Mouse (Mus musculus) lung, postnatal 14 days (tissue): ENCODE measurements around the gene Dock10.
A peak's percentile ranks its signal among the peaks of the same experiment; 100 is the strongest.
"Not testable (repeated sequence)": the region's sequence is repeated elsewhere in the genome, so short reads cannot be mapped to it uniquely, and the experiment has no call there.

Experiments
- DNase-seq: peaks from one replicate; pipeline ENCODE4 v3.0.0; 2021

The Dock10 gene

DNA sequence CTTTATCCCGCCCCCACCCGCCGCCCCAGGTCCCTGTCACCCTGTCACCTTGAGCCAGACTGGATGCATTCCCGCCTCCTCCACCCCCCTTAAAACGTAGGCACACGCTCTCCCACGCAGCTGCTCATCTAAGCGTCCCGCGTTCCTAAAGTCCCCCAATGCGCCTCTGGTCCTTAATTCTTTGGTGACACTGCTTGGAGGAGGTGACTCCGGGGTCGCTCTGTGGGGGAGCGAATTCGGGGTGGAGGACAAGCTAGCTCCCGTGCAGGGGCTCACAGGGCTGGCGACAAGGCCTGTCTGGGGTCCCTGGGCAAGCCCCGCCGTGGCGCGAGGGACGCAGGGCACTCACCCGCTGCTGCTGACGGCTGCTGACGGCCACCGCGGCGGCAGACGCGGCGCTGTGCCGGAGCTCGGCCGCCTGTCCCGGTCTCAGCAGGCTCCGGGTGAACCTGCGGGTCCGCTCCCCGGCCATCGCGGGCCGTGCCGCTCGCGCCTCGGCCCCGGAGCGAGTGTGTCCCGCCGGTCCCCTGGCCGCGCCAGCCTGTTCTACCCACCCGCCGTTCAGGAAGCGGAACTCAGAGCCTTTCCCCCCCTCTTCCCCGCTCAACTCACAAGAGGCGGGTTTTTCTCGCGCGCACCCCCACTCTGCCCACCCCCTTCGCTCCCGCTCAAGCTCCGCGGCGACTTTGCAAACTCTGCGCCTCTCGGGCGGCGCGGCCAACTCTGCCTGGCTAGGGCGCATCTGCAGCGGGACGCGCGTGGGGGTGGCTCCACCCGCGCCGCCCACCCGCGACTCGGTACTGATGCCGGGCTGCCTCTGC, at the start of gene Dock10:
TSS of gene Dock10 (minus strand) at position 551 of the 821 bp plus-strand sequence.
- peak; percentile 43 for DNase-seq

- DNase-seq = no peak
These were observed 48.6 kb upstream of the Dock10 start for GRCm38 (mm10) chr1:80806835-80807398.

DNA sequence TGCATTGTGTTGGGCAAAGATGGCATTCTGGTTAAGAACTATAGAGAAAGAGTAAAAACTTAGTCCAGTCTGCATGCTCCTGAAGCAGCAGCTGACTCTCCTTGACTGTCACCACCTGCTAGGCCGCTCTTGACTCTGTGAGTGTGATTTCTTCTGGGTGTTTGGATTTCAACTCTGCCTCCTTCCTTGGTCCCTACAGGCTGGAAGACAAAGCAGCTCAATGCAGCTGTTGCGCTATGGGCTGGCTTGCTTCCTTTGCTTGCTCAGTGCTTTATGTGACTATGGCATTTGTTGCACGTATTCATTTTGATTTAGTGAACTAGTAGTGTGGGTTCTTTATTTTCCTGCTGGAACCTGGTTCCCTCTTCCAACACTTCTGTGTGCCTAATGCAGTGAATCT, 43.7 kb upstream of the Dock10 start:
- DNase-seq = no peak

GRCm38 (mm10) chr1:80785066-80785779, 26.9 kb upstream of the Dock10 start:
- DNase-seq = no peak

GRCm38 (mm10) chr1:80784155-80784554, 25.8 kb upstream of the Dock10 start:
- no peak for DNase-seq

DNA sequence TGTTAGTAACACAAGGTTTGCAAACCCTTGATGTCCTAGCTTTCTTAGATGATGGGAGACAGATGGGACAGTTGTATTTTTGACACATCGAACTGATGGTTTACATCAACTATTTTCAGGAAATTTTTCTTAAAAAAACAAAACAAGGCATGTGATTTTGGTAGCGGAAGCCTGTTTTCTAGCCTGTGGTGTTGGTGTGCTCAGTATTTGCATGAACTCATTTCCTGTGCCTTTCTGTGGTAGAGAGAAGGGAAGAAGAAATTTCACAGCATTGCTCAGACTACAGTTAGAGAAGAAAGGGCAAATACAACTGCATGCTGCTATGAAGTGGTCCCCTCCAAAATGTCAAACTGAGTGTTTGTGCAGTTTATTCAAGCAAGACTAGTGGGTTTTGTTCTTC, 7.2 kb upstream of the Dock10 start:
- no peak for DNase-seq

DNA sequence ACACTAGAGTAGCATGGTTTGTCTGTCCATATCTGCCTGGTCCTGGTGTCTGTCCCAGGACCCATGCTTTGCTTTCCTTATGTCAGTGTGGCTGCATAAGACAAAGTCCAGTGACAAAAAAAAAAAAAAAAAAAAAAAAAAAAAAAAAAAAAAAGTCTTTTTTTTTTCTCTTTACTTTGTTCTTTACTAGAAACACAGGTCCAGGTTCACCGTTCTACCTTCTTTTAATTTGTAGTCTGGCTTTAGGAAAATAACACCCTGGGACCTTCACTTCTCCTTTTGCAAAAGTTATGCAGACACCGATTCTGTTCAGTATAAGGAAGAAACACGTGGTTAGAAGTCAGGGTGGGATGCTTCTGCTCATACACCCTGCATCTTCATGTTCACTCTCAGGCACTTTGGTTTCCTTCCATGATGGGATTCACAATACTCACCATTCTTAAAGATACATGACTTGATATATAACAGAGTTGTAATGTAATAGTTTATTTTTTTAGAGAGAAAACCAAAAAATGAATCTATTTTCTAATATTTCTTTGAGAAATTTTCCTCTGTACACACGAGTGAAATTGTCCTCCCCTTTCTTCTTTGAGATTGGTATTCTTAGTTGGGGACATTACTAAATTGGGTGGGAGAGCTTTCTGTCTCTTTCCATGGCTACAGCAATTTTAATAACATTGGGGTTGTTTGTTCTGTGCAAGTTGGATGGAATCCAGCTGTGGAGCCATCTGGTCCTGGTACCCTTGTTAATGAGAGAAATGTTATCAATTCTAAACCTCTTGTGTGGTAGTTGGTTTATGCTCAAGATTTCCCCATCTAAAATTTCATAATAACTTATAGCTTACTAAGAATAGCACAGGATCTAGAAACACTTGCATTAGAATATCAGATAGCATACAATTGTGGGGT, 5.0 kb upstream of the Dock10 start:
- no peak for DNase-seq

DNA sequence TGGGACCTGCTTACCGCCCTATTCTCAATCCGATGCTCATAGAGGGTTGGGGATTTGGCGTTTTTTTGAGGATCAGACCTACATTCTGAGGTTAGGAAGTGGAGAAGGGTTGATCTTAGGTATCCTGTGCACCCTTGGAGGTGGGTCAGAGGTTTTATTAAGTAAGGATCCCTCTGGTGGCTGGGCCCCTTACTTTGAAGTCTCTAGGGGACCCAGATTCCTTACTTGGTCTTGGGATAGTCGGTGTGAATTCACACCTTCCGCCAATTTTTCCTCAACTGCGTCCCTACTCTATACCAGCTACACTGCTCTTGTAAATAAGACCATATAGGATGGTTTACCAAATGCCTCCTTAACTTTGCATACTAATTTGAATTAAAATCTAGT, 464 bp upstream of the Dock10 start:
- no peak for DNase-seq

GRCm38 (mm10) chr1:80757650-80757976, 714 bp downstream of the Dock10 start:
- no peak for DNase-seq

- DNase-seq = peak; percentile 3
These were observed 1.3 kb downstream of the Dock10 start for GRCm38 (mm10) chr1:80756824-80757649.

DNA sequence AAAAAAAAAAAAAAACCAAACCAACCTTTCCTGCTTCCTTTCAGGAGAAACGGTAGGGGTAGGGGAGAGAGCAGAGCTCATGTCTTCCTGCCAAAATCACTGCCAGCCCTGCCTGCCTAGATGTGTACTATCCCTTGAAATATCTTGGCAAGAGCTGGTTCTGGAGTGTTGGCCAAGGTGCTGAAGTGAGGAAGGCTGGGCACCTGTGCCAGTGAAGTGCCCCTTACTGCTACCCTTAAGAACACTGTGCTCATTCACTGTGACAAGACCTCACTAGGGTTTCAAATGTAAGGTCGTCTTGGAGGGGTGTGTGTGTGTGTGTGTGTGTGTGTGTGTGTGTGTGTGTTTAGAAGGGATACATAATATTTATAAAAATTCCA, 2.3 kb downstream of the Dock10 start:
- no peak for DNase-seq

- no peak for DNase-seq
These were observed 2.8 kb downstream of the Dock10 start for GRCm38 (mm10) chr1:80755296-80756059.

GRCm38 (mm10) chr1:80749122-80749521, 9.2 kb downstream of the Dock10 start:
- not testable (repeated sequence) for DNase-seq

GRCm38 (mm10) chr1:80746691-80747463, 11.4 kb downstream of the Dock10 start:
- DNase-seq = no peak

DNA sequence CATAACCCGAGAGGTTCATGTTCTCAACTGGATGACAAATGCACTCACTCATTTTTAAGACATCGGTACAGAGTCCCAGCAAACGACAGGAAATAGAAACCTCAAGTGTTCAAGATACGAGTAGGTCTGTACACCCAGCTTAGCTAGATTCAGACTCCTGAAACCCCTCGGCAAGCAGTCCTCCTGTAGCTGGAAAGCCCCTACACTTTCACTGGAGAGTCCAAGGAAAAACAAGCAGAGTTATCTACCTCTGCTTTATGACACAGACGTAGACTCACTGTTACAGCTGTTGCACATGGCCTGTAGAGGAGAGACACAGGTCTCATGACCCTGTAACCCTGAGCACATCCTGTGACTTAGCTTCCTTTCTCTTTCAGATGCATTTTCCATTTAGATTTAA, 12.1 kb downstream of the Dock10 start:
- no peak for DNase-seq

- DNase-seq = no peak
These were observed 18.9 kb downstream of the Dock10 start for GRCm38 (mm10) chr1:80739472-80739871.

DNA sequence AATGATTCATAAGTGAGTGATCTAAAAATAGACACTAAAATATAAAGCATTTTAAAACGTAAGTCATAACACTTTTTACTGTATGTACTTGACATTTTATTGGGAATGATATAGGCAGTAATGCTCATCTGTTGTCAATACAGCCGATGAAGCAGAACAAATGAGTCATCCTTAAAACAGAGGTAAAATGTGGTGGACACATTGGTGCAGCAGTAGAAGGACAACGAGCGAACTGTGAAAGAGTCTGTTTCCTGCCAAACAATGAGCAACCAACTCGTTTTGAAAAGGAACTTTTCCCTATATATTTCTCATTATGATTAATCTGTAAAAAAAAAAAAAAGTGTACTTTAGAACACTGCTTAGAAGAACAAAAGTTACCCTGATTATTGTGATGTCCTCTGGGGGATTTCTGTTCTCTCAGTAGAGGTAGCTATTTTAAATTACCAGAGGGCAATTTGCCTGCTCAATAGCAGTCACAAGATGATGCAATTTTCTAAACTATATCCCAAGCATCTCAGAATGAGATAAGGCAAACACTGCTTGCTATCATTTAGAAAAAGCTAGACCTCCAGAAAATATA, 20.4 kb downstream of the Dock10 start:
- DNase-seq = no peak

DNA sequence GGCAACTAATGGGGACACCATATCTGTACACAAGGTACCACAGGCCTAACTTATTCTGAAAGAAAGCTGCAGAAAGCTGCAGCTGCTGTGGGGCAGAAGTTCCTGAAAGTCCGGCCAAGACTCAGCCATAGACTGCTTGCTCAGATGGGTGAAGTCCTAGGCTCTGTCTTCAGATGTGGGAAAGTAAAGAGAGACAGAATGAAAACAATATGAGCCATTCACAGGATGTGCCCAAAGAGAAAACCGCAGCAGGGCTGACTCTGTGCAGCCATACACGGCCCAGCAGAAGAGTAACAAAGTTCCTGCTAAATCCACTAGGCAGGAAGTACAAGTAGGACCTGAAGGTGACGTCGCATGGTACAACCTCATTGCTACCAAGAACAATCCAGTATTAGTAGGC, 27.7 kb downstream of the Dock10 start:
- no peak for DNase-seq

- DNase-seq = no peak
These were observed 28.2 kb downstream of the Dock10 start for GRCm38 (mm10) chr1:80730174-80730573.

GRCm38 (mm10) chr1:80728183-80728582, 30.1 kb downstream of the Dock10 start:
- DNase-seq = no peak
